Mouse (Mus musculus) lung, adult 2 months (tissue): Measurements from ENCODE around the gene Mpo.

Experiments used
- CTCF ChIP-seq: fragments of 200-500 bp; IDR thresholded peaks from 2 replicates; pipeline ENCODE4 v1.5.1; 2011; ENCODE audit warnings: mild to moderate bottlenecking, low read length, control low read depth; ENCODE audit not compliant: insufficient read depth
- POLR2A ChIP-seq: fragments of 200-500 bp; IDR thresholded peaks from 2 replicates; pipeline ENCODE4 v1.6.1; 2011; ENCODE audit warnings: low read depth, mild to moderate bottlenecking, control low read depth, low read length, borderline replicate concordance; ENCODE audit errors: extremely low read depth

GRCm38 (mm10) chr11:87821502-87821901 is 28.1 kb downstream of the Mpo start:
- TF ChIP-seq CTCF (no peak), POLR2A (no peak)
